Mouse (Mus musculus): ENCODE results near the gene Ccn5.
A peak's percentile ranks its signal among the peaks of the same experiment; 100 is the strongest.

The Ccn5 gene

GRCm38 (mm10) chr2:163842043-163842442 is 21.4 kb downstream of the Ccn5 start:
- DNase-seq (ENCODE audit: low spot score in 2 of 2), result no peak

- no peak for DNase-seq (ENCODE audit: low spot score in 2 of 2)
Observed at GRCm38 (mm10) chr2:163853461-163853901, 32.8 kb downstream of the Ccn5 start, which contains the start of gene Kcnk15. Gene Kcnk15, plus strand, starts transcription at chr2:163853651.

GRCm38 (mm10) chr2:163857233-163857632 is 36.6 kb downstream of the Ccn5 start:
- no peak for DNase-seq (ENCODE audit: low spot score in 2 of 2)

GRCm38 (mm10) chr2:163858254-163858947 is 37.7 kb downstream of the Ccn5 start:
- peak in 1 of 2 experiments; percentile 79 for DNase-seq (ENCODE audit: low spot score in 2 of 2)

- DNase-seq (ENCODE audit: low spot score in 2 of 2), result no peak
Observed at GRCm38 (mm10) chr2:163865311-163865710, 44.6 kb downstream of the Ccn5 start.

- DNase-seq (ENCODE audit: low spot score in 2 of 2), result no peak
Observed at GRCm38 (mm10) chr2:163866061-163866460, 45.4 kb downstream of the Ccn5 start.

GRCm38 (mm10) chr2:163869783-163870182 is 49.1 kb downstream of the Ccn5 start:
- DNase-seq (ENCODE audit: low spot score in 2 of 2), result no peak

- no peak for DNase-seq (ENCODE audit: low spot score in 2 of 2)
Observed at GRCm38 (mm10) chr2:163871266-163871665, 50.6 kb downstream of the Ccn5 start.

- DNase-seq (ENCODE audit: low spot score in 2 of 2), result no peak
Observed at GRCm38 (mm10) chr2:163871906-163872305, 51.2 kb downstream of the Ccn5 start.

- no peak for DNase-seq (ENCODE audit: low spot score in 2 of 2)
Observed at GRCm38 (mm10) chr2:163874877-163875276, 54.2 kb downstream of the Ccn5 start.

- no peak for DNase-seq (ENCODE audit: low spot score in 2 of 2)
Observed at GRCm38 (mm10) chr2:163875484-163875883, 54.8 kb downstream of the Ccn5 start.

- DNase-seq (ENCODE audit: low spot score in 2 of 2), result no peak
Observed at GRCm38 (mm10) chr2:163876830-163877498, 56.3 kb downstream of the Ccn5 start.

GRCm38 (mm10) chr2:163880891-163881290 is 60.2 kb downstream of the Ccn5 start:
- no peak for DNase-seq (ENCODE audit: low spot score in 2 of 2)

All from spleen, postnatal 4 days (tissue).